Mouse (Mus musculus): ENCODE measurements around the gene Sox2. TPM values are rescaled to one million over a fixed set of nuclear protein-coding genes. Genes with fewer than 3 reads are reported as not detected.
A peak's percentile ranks its signal among the peaks of the same experiment; 100 is the strongest.

The Sox2 gene
- total RNA-seq (2021), result 10 to 100 TPM; 37.8 to 38.2 TPM
- long read RNA-seq, experiment 1, transcript Sox2-201 (1 exons, 2,057 nt), result major isoform, 66 of 66 reads
- long read RNA-seq, experiment 1, partial matches to known transcripts, result 0 of 66 reads
- long read RNA-seq, experiment 1, other reads (novel, unspliced or antisense), result 0 of 66 reads
- long read RNA-seq, experiment 2, transcript Sox2-201 (1 exons, 2,057 nt), result major isoform, 59 of 59 reads
- long read RNA-seq, experiment 2, partial matches to known transcripts, result 0 of 59 reads
- long read RNA-seq, experiment 2, other reads (novel, unspliced or antisense), result 0 of 59 reads

- peak within 1 kb of the TSS; percentile 43 for H3K4me3 ChIP-seq
- TF ChIP-seq CTCF (IDR thresholded peaks at IDR 0.05), result no peak
- peak; percentile 62 to 86 for DNase-seq (ENCODE audit: extremely low spot score in 1 of 2, low spot score in 2 of 2)
- intact Hi-C loops (cut with DNase I), result loop anchor here (5.0 to 10.0 kb wide), 6 partner anchors 442 to 922 kb away; no protein-coding TSS in a partner anchor
- H3K27ac ChIP-seq, result peak within 1 kb of the TSS; percentile 72
These were observed at the start of gene Sox2 for GRCm38 (mm10) chr3:34649726-34650620. TSS of gene Sox2 (plus strand) at chr3:34650405.

GRCm38 (mm10) chr3:34601116-34601515 lies 49.1 kb upstream of the Sox2 start:
- intact Hi-C loops (cut with DNase I), result no loop called here
- no peak for DNase-seq (ENCODE audit: extremely low spot score in 1 of 2, low spot score in 2 of 2)
- Histone ChIP-seq H3K4me3 (no peak overlapping the region), H3K27ac (no peak overlapping the region)
- no peak; the same call in none of the 2 replicates for TF ChIP-seq CTCF (IDR thresholded peaks at IDR 0.05)

- H3K27ac ChIP-seq, result no peak overlapping the region
- no peak for TF ChIP-seq CTCF (IDR thresholded peaks at IDR 0.05)
- no peak for DNase-seq (ENCODE audit: extremely low spot score in 1 of 2, low spot score in 2 of 2)
- intact Hi-C loops (cut with DNase I), result no loop called here
- no peak overlapping the region for H3K4me3 ChIP-seq
These were observed 36.1 kb upstream of the Sox2 start for GRCm38 (mm10) chr3:34614107-34614506.

DNA sequence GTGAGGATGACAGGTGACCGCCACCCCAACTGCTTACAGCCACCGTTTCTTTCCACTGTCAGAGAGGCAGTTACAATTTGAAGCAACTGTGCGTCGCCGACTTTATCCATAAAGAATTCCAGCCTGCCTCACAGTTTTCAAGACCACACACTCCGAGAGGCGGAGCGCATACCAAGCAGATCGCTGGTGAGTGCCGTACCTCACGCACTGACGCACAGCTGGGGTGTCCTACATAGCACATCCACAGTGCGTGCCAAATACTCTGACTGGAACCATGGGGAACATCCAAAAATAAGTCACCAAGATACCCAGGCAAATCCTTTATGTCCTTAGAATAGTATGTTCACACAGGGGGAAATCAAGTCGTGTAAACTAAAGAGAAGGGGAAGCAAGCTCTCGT lies 34.7 kb upstream of the Sox2 start:
- intact Hi-C loops (cut with DNase I), result no loop called here
- H3K4me3 ChIP-seq, result no peak overlapping the region
- DNase-seq (ENCODE audit: extremely low spot score in 1 of 2, low spot score in 2 of 2), result no peak
- TF ChIP-seq CTCF (IDR thresholded peaks at IDR 0.05), result no peak
- H3K27ac ChIP-seq, result no peak overlapping the region

DNA sequence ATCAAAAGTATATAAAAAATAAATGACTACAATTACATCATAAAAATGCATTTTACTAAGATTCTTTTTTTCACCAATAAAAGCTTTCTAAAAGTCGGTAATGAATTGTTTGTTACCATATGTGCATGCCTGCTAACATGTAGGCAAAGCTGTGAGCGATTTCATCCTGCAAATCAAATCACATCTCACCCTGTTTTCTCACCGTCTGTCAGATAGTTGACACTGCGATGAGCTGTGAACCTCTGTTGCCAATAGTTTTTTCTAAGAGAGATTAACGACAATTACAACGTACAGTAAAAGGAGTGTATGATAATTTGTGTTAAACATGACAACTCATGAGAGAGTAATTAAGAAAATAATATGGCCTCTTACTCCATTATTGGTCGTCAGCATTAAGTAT lies 31.3 kb upstream of the Sox2 start:
- Histone ChIP-seq H3K4me3 (no peak overlapping the region), H3K27ac (no peak overlapping the region)
- intact Hi-C loops (cut with DNase I), result no loop called here
- no peak for TF ChIP-seq CTCF (IDR thresholded peaks at IDR 0.05)
- no peak for DNase-seq (ENCODE audit: extremely low spot score in 1 of 2, low spot score in 2 of 2)

- DNase-seq (ENCODE audit: extremely low spot score in 1 of 2, low spot score in 2 of 2), result no peak
- Histone ChIP-seq H3K4me3 (no peak overlapping the region), H3K27ac (no peak overlapping the region)
- intact Hi-C loops (cut with DNase I), result no loop called here
- no peak for TF ChIP-seq CTCF (IDR thresholded peaks at IDR 0.05)
These were observed 30.1 kb upstream of the Sox2 start for GRCm38 (mm10) chr3:34620121-34620520.

- intact Hi-C loops (cut with DNase I), result no loop called here
- H3K27ac ChIP-seq, result no peak overlapping the region
- no peak for DNase-seq (ENCODE audit: extremely low spot score in 1 of 2, low spot score in 2 of 2)
- no peak overlapping the region for H3K4me3 ChIP-seq
- no peak for TF ChIP-seq CTCF (IDR thresholded peaks at IDR 0.05)
These were observed 25.4 kb upstream of the Sox2 start for GRCm38 (mm10) chr3:34624721-34625270.

DNA sequence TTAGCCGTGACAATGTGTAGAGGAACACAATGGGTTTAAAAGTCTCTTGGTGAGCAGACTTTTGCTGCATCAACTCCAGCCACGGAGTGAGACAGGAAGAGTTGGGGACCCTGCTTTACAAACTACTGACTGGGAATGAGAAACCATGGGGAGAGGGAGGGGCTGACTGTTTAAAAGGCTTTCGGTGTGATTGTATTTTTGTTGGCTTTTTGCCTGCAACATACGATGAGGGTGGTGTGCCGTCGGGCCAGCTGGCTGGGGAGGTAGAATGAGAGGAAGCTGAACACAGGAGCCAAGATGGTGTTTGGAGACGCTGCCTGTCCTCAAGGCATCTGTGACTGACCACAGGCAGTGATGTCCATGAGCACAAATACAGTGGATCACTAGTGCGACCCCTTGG lies 23.7 kb upstream of the Sox2 start:
- Histone ChIP-seq H3K4me3 (no peak overlapping the region), H3K27ac (no peak overlapping the region)
- TF ChIP-seq CTCF (IDR thresholded peaks at IDR 0.05), result no peak
- DNase-seq (ENCODE audit: extremely low spot score in 1 of 2, low spot score in 2 of 2), result no peak
- intact Hi-C loops (cut with DNase I), result no loop called here

DNA sequence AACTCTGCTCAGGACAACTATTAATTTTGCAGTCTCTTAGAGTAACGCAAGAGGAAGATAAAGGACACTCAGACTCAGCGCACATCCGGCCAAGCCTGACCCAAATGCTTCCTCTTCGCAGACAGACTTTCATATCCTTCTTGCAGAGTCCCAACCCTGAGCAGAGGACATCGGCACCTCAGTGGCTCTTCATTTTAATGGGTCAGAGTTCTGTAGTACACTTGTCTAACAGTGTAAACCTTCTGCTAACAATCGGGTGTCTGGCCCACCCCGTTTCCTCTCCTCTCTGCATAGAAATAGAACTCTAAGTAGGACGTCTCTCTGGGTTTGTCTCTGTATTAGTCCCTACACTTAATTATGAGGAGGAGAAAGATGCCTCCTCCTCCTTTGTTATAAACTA lies 20.2 kb upstream of the Sox2 start:
- intact Hi-C loops (cut with DNase I), result no loop called here
- no peak overlapping the region for H3K4me3 ChIP-seq
- DNase-seq (ENCODE audit: extremely low spot score in 1 of 2, low spot score in 2 of 2), result no peak
- H3K27ac ChIP-seq, result no peak overlapping the region
- no peak for TF ChIP-seq CTCF (IDR thresholded peaks at IDR 0.05)

DNA sequence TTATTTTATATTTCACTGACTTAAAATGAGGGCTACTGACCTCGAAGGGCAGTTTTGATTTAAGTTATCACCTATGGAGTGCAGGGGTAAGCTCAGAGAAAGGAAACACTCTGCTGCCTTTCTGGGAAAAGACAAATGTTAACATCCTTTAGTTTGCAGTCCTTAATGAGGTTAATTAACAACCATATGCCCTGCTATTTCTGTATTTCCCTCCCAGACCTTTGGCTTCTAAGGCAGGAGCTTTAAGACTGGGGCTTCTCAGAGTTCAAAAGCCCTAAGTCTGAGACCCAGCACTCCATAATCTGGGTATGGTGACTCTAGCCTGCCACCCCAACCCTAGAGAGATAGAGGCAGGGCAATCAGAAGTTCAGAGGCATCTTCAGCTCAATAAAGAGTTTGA lies 19.5 kb upstream of the Sox2 start:
- Histone ChIP-seq H3K4me3 (no peak overlapping the region), H3K27ac (no peak overlapping the region)
- intact Hi-C loops (cut with DNase I), result no loop called here
- no peak for TF ChIP-seq CTCF (IDR thresholded peaks at IDR 0.05)
- no peak for DNase-seq (ENCODE audit: extremely low spot score in 1 of 2, low spot score in 2 of 2)

GRCm38 (mm10) chr3:34636958-34637357 lies 13.2 kb upstream of the Sox2 start:
- Histone ChIP-seq H3K27ac (peak overlapping the region; percentile 84), H3K4me3 (no peak overlapping the region)
- intact Hi-C loops (cut with DNase I), result loop anchor here (5.0 kb wide), 3 partner anchors 65 to 680 kb away; no protein-coding TSS in a partner anchor
- no peak; the same call in 1 of the 2 replicates for TF ChIP-seq CTCF (IDR thresholded peaks at IDR 0.05)
- no peak for DNase-seq (ENCODE audit: extremely low spot score in 1 of 2, low spot score in 2 of 2)

DNA sequence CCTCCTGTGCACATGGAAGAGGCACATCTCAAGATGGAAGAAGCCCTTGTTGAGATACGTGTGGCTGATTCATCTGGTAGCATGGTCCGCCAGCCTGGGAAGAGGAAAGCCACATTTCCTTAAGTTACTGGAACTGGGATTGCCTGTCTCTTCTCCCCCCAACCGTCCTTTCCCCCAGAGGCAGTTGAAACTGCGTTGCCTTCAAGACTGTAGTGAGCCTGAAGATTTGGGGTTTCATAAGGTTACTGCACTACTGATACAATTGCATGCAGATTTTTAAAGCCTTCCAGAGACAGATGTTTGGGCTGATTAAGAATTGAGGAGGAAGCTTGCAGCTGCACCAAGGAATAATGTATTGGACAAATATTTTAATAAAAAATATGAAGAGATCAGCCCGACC lies 12.7 kb upstream of the Sox2 start:
- intact Hi-C loops (cut with DNase I), result loop anchor here (5.0 kb wide), 3 partner anchors 65 to 680 kb away; no protein-coding TSS in a partner anchor
- no peak for TF ChIP-seq CTCF (IDR thresholded peaks at IDR 0.05)
- no peak for DNase-seq (ENCODE audit: extremely low spot score in 1 of 2, low spot score in 2 of 2)
- Histone ChIP-seq H3K27ac (peak overlapping the region; percentile 84; the same call in 1 of the 2 replicates), H3K4me3 (no peak overlapping the region)

Measured in left cerebral cortex, adult 2 months (tissue).